Mouse (Mus musculus): ENCODE measurements around the gene Polr3e.
"Not testable (repeated sequence)": the region's sequence is repeated elsewhere in the genome, so short reads cannot be mapped to it uniquely, and the experiment has no call there.

The Polr3e gene

DNA sequence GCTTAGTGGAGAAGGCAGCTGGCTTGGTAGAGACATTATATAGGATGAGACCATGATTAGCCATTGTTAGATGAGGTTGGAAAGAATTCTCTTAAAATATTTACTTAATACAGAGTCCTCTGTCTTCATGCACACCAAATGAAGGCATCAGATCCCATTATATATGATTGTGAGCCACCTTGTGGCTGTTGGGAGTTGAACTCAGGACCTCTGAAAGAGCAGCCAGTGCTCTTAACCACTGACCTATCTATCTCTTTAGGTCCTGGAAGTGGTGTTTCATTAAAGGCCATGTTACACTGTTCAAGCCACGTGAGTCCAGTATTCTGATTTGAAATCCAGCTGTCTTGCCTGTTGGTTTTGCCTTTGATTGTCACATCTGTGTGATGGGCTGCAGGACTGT, 4.2 kb upstream of the Polr3e start:
- no peak for DNase-seq

GRCm38 (mm10) chr7:120916262-120916875, 1.2 kb upstream of the Polr3e start:
- no peak for DNase-seq

DNA sequence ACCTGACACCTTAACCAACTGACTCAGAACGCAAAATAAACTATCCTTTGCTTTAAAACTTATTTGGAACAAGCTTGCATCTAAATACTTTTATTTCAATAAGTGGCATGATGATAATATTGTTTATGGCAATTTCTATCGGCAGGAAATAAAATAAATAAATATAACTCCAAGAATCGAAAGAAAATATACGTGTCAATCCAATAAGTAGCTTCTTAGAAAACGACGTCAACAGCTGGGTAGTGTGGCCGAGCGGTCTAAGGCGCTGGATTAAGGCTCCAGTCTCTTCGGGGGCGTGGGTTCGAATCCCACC, 309 bp upstream of the Polr3e start:
- DNase-seq: no peak

DNA sequence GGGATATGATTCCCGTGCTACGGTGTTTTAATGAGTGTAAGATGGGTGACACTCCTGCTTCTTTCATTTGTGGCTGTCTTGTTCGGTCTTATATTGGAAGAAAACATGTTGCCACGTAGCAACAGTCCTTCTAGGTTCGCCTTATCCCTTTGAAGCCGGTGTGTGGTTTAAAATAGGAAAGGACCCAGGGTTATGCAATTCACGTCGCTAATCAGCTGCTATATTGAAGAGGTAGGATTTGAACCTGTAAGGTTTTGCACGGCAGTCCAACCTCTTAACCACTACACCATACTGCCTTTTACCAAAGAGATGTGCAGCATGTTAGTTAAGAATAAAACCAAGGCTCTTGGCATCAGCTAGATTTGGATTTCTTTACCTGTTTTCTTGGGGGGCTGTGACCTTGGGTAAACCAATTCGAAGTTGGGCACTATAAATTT, 1.0 kb downstream of the Polr3e start:
- DNase-seq: peak; percentile 57

DNA sequence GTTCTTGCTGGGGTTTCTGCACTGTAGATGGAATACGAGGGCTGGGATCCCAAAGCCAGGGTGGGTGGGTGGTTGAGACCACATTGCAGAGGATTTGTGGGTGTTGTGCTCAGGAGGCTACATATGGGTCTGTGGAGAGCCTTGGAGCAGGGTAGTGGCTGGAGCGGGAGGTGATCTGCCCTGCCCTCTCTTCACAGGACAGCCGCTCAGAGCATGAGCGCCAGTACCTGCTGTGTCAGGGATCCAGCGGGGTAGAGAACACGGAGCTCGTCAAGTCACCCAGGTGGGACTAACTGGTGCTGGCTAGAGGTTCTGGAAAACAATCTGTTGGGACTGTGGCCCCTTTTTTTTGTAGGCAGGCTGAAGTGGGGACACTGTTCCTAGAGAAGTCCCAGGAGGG, 15.6 kb downstream of the Polr3e start:
- no peak for DNase-seq

DNA sequence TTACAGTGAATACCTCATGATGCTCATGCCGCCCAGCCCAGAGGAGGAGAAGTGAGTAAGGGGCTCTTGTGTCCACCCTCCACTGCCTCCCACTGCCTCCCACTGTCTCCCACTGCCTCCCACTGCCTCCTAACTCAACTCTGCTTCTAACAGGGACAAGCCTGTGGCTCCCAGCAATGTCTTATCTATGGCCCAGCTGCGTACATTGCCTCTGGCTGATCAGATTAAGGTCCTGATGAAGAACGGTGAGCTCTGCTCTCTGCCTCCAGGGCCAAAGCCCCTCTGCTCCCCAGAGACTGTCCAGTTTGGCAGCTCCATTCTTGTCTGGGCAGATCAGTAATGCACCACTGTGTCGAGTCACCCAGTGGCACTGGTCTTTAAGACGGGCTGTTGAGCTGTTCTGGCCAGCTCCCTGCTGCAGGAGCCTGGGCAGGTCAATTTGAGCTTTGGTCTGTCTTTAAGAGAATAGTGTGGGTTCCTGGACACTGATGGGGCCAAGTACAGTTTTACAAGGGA, 16.2 kb downstream of the Polr3e start:
- no peak for DNase-seq

GRCm38 (mm10) chr7:120934716-120935115, 17.2 kb downstream of the Polr3e start:
- no peak for DNase-seq

GRCm38 (mm10) chr7:120936522-120936921, 19.0 kb downstream of the Polr3e start:
- no peak for DNase-seq

- no peak for DNase-seq
Observed at GRCm38 (mm10) chr7:120938206-120938605, 20.7 kb downstream of the Polr3e start.

GRCm38 (mm10) chr7:120940343-120940742, 22.8 kb downstream of the Polr3e start:
- no peak for DNase-seq

GRCm38 (mm10) chr7:120941214-120941613, 23.7 kb downstream of the Polr3e start:
- DNase-seq: no peak

DNA sequence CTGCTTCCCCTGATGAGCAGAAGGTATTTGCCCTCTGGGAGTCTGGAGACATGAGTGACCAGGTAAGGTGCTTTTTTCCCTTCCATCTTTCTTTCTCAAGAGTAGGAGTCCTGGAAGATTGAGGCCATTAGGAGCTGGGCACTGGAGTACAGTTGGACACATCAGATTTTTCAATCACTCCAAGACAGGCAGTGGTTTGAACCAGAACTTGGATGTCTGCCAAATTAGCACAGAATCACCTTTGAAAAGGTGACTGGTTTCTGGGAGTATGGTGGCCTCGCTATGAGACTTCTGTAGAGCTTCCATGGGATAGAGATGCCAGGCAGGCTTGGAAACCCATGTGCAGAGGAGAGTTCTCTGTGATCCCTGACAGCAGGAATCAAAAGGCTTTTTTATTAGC, 25.0 kb downstream of the Polr3e start:
- DNase-seq: no peak

DNA sequence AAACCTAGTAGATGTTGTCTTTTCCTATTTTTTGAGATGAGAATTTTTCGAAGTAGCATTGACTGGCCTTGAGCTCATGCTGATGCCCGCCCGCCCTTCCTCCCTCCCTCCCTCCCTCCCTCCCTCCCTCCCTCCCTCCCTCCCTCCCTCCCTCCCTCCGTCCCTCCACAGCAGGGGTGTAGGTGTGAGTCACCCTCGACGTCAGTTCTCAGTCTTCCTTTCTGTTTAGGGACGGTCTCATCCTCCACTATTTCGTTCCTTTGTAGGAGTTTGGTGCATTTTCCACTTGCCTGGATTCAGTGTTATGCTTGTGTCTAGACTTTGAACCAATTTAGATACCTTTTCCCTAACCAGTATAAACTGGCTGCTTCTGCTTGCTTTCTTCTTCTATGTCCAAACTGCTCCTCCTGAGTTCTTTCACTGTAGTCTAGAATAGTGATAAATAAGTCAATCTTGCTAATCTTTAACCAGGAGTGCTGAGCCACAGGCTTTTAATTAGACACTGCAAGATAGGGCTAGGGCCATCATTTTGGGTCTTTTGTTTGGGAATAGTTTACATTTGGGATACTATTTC, 26.5 kb downstream of the Polr3e start:
- no peak for DNase-seq

GRCm38 (mm10) chr7:120953591-120953990, 36.0 kb downstream of the Polr3e start:
- DNase-seq: not testable (repeated sequence)

GRCm38 (mm10) chr7:120960116-120960515, 42.6 kb downstream of the Polr3e start:
- DNase-seq: no peak

- DNase-seq: no peak
Observed at GRCm38 (mm10) chr7:120960601-120961000, 43.1 kb downstream of the Polr3e start.

DNA sequence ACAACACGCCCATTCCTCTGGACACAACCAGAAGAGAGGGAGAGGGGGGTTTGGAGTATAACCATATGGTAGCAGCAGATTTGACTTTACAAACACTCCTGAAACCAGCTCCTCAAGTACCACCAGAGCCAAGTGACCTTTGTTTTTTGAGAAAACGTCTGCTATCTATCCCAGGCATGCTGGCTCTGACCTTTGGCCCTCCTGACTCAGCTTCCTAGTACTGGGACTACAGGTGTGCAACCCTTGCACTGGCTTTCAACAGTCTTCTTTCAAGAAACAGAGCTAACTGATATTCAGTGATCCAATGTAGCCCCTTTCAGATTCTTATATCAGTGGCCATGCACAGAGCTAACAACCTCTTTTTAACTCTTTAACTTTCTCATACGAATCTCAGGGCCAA, 44.3 kb downstream of the Polr3e start:
- DNase-seq: no peak

GRCm38 (mm10) chr7:120963126-120963525, 45.6 kb downstream of the Polr3e start:
- DNase-seq: no peak

GRCm38 (mm10) chr7:120969221-120969620, 51.7 kb downstream of the Polr3e start:
- no peak for DNase-seq

GRCm38 (mm10) chr7:120970112-120970511, 52.6 kb downstream of the Polr3e start:
- no peak for DNase-seq

GRCm38 (mm10) chr7:120972471-120972870, 54.9 kb downstream of the Polr3e start:
- DNase-seq: not testable (repeated sequence)

- DNase-seq: no peak
Observed at GRCm38 (mm10) chr7:120974001-120974400, 56.5 kb downstream of the Polr3e start.

- no peak for DNase-seq
Observed at GRCm38 (mm10) chr7:120977063-120977462, 59.5 kb downstream of the Polr3e start.

DNA sequence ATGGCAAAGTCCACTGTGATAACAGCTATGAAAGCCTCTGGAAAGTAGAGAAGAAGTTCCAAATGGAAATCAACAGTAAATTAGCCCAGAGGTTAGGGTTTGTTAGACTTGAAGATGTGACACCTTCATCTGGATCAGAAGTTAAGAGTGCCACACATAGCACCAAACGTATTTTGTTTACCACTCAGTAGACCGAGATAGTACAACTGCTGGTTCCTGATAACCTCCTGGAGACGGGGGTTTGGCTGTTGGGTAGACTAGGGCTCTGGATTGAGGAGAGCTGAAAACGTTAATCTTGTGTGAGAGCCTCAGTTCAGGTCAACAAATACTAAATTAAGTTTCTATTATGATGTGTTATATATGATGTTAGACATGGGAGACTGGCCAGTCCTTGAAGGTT, 62.5 kb downstream of the Polr3e start:
- no peak for DNase-seq

All from cerebellum, adult 11 months (tissue).